Mouse (Mus musculus): ENCODE measurements at regions not wholly inside any gene's neighbourhood (a gene's known extent, or its start where the extent isn't known, plus 50 kb on each side); places are given as distances from the start of the nearest gene placed in this dataset.

DNA sequence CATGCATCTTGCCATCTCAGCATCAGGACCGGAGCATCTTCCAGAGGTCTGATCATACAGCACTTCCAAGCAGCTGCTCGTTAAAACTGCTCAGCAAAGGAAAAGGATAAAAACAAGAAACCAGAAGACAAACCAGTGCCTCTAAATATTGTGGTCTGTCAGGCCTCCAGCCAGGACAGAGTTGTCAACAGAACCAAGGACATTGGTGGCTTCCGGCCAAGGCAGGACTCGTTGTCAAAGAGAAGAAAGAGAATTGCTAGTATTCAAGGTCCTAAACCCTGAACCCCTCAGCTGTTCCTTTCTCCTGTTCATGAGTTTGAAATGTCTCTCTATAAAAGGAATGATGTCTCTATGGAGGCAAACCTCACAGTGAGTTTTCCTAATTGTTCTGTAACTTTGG is 155.0 kb downstream of the Sp3 start:
- DNase-seq (ENCODE audit: inconsistent ontology term) = peak; percentile 49

DNA sequence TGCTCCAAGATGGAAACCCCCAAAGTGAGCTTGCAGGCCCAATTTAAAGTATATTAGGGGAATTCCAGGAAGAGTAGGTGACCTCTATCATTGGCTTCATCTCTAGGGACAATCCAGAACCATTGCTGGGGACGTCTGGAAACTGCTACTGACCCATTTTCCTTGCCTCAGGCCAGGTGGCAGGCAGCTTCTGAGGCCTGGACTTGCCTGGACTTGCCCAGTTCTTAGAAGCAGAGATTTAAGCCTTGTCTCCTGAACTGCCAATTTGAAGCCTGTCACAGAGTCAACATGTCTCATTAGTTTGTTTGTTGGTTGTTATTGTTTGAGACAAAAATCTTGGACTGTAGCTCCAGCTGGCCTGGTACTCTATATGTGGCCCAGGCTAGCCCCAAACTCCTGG is 151.1 kb downstream of the Sp3 start:
- DNase-seq (ENCODE audit: inconsistent ontology term) = no peak

DNA sequence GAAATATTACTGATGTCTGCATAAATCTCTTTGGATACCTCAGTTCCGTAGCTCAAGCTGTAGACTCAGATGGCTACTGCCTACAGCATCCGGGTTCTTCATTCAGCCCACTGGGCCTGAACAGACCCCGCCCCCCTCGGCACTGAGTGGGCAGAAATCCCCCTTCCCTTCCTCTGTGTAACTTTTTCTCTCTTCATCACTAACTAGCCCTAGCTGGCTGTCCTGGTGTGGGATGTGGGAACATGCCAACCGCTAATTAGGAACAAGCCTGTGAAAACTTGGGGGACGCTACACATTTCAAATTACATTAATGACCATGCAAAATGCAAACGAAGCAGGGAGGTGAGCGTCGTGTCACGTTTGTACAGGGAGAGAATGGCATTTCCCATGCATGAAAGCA is 147.5 kb downstream of the Sp3 start:
- DNase-seq (ENCODE audit: inconsistent ontology term) = no peak

- DNase-seq (ENCODE audit: inconsistent ontology term) = peak; percentile 76
Observed at GRCm38 (mm10) chr2:72838085-72838727, 142.0 kb downstream of the Sp3 start.

DNA sequence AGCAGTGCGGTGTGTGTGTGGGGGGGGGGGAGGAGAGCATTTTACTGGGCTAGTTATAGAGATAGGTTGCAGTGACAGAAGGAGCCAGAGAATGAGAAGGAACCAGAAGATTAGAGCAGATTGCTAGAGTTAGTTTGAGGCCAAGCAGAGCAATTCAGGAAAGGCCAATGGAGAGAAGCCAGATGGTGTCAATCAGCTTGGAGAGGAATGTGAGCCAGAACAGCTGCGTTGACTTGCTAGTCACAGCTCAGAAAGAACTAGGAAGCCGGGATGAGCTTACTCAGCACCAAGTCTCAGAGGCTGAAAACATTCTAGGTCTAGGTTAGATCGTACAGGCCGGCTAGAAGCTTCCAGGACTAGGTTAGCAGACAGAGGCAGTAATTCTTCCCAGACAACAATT is 140.6 kb downstream of the Sp3 start:
- DNase-seq (ENCODE audit: inconsistent ontology term) = no peak

DNA sequence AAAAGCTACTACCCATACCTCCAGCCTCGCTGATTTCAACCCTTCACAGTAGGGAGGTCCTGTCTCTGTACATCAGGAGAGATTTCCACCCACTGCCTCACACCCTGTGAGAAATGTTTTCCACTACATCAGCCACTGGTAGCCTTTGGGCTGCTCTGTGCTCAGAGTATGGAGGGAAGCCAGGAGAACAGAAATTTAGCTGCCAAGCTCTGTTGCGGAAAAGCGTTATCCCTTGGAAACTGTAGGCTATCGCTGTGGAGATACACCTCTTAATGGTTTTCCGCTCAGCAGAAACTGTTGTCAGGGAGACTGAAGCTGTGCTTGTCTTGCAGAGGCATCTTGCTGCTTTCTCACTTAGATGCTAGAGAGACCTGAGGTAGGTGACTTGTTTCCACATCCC is 138.9 kb downstream of the Sp3 start:
- DNase-seq (ENCODE audit: inconsistent ontology term) = peak; percentile 42

- DNase-seq (ENCODE audit: inconsistent ontology term) = no peak
Observed at GRCm38 (mm10) chr2:72843610-72844009, 136.6 kb downstream of the Sp3 start.

GRCm38 (mm10) chr2:72849441-72850192 is 130.6 kb downstream of the Sp3 start:
- DNase-seq (ENCODE audit: inconsistent ontology term) = no peak

DNA sequence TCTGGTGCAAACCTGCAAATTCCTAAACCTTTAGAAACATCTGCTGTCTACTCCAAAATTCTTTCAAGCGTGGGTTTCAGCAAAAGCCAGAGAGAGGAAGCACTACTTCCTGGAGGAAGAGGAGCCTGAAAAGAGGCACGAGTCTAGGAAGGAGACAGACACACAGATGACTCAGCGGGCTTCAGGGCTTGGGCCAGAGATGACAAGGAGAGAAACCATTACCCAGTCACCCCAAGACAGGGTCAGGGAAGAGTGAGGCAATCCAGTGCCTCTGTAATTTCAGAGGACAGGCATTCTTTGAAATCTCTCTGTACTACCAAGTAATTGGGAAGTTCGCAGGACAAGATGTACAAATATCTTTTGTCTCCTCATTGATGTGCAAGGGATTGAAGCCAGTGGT is 127.7 kb downstream of the Sp3 start:
- peak; percentile 33 for DNase-seq (ENCODE audit: inconsistent ontology term)

DNA sequence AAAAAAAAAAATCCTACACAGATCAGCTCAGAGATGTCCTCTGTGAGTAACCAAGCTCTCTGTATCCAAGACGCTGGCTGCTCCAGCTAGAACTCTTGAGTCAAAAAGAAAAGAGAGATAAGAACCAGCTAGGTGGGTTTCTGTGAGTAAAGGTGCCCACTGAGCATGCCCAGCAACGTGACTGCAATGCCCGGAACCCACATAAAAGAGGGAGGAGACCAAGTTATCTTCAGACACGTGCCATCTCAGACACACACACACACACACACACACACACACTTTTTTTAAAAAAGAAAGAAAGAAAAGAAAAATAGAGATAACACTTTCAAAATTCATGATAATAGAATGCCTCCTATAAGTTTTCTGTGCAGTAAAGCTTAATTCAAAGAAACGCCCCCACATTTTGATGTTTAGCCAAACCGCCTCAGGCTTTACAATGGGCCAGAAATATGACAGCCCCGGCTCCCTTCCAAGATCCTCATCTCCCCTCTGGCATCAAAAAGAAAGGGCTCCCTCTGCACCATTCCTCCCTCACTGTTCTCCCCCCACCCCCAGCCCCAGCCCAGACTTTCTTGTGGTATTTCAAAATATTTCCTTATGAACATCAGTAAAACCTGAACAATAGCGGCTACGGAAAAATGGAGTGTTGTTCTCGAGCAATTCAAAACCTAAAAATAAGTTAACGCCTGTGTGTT is 124.8 kb downstream of the Sp3 start:
- peak; percentile 51 for DNase-seq (ENCODE audit: inconsistent ontology term)

- no peak for DNase-seq (ENCODE audit: inconsistent ontology term)
Observed at GRCm38 (mm10) chr2:72855971-72856755, 124.1 kb downstream of the Sp3 start.

DNA sequence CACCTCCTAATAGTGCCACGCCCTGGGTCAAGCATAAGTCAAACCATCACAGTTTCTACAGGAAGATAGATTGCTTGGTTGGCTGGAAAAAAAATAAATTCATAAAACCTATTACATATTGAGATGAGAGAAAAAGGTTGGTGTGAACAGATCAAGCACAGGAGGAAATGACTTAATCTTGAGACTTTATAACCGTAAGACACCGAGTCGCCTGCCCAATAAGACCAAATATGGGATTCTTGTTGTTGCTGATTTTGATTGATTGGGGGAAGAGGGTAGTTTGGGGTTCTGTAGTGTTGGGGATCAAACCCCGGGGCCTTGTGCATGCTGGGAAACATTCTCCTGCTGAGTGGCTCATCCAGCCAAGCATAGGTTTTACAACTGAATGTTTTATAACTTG is 122.9 kb downstream of the Sp3 start:
- DNase-seq (ENCODE audit: inconsistent ontology term) = no peak

DNA sequence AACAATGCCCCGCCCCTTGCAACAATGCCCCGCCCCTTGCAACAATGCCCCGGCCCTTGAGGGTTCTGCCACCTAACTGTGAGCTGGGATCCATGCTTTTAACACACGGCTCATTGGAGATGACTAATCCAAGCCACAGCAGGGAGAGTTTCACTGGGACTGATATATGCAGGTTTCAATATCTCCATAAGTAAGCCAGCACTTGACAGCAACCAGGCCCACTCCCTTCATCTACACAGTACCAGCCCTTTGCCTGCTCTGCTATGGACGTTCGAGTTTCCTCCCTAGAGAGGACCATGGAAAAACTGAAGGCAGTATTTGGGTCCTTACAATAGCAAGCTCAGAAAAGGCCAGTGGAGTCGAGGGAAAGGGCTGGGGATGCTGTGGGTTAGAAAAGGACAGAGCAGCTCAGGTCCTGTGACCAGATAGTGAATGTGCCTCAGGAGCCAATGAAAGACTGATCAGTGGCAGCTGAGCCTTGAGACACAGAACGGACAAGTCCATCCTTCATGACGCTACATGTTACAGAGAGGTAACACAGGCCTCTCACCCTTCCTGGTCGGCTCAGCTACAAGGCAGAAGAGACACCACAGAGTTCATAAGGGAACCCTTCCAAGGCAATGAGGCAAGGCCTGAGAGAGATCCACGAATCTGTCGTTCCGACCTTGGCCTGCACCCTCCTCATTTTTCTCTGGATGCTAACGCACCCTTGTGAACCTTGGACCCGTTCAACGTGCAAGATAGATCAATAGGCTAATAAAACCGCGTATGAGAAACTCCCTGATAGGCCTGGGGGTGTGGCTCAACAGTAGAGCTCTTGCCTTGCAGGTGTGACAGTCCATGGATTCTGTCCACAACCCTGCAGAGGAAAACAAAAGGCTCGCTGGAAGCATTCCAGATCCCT is 114.5 kb downstream of the Sp3 start:
- no peak for DNase-seq (ENCODE audit: inconsistent ontology term)

DNA sequence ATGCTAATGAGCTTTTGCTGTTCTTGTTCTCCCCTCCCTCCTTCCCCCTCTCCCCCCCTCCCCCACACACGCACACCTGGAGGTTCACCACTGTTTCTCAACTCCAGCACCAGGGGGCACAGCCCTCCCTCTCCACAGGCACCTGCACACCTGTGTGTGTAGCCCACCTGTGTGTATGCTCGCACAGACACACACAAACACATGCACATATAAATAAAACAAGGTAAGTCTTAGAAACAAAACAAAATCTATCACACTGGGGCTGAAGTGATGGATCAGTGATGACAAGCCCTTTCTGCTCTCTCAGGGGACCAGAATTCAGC is 113.9 kb downstream of the Sp3 start:
- DNase-seq (ENCODE audit: inconsistent ontology term) = no peak

- DNase-seq (ENCODE audit: inconsistent ontology term) = no peak
Observed at GRCm38 (mm10) chr2:72868173-72868572, 112.1 kb downstream of the Sp3 start.

- DNase-seq (ENCODE audit: inconsistent ontology term) = peak; percentile 94
Observed at GRCm38 (mm10) chr2:72871836-72872235, 108.4 kb downstream of the Sp3 start.

DNA sequence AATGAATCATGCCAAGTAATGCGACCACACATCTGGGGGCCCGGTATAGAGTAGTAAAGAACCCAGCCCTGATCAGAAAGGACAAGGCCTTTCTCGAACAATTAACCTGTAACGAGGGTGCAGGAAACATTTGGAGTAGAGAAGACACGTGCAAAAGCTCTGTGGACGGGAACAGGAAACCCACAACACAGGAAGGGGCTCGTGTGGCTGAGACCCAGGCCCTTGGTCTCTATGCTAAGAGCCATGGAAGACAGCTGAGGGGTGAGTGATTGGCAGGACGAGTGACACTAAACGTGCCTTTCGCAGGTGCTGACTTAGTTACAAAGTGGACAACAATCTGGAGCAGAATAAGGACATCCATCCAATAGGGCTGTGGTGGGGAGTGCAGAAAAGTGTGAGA is 106.3 kb downstream of the Sp3 start:
- no peak for DNase-seq (ENCODE audit: inconsistent ontology term)

DNA sequence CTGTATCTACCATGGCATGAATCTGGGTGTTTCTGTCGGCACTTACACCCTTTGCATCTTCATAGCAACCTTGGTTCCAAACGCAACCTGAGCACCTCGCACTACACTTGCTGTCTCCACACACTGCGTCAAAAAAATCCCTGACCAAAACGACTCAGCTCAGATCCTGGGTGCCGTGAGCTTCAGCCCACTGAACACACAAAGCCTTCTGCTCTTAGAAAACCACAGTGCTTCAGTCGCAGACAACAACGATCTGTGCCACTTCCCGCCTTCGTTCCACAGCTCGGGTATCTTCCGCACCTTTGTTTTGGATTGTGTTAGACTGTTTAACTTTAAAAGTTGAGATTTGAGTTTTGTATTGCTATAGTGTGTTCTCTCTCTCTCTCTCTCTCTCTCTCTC is 105.7 kb downstream of the Sp3 start:
- DNase-seq (ENCODE audit: inconsistent ontology term) = no peak

- no peak for DNase-seq (ENCODE audit: inconsistent ontology term)
Observed at GRCm38 (mm10) chr2:72875677-72876076, 104.6 kb downstream of the Sp3 start.

DNA sequence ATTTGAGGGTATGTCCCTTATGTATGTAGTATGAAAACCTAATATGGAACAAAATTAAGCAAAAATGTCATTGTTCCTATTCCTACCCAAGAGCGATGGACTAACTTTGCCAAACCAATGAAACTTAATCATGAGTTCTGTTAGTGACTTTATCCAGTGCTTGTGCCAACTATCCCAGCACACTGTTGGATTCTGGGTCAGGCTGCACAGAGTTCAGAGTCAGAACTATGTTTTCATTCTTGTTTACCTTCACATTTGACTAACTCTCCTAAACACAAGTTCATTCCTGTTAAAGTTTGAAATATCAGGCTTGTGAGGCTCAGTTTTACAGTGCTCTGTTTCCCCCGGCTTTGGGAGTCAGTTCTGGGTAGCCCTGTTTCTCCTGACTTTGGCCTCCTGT is 100.2 kb downstream of the Sp3 start:
- no peak for DNase-seq (ENCODE audit: inconsistent ontology term)

GRCm38 (mm10) chr2:72881554-72881953 is 98.7 kb downstream of the Sp3 start:
- DNase-seq (ENCODE audit: inconsistent ontology term) = peak; percentile 86
